Mouse (Mus musculus) urinary bladder, postnatal 36 days (tissue): ENCODE results near the gene Ash1l.
"Not testable (repeated sequence)": the region's sequence is repeated elsewhere in the genome, so short reads cannot be mapped to it uniquely, and the experiment has no call there.

ENCODE experiments used
- DNase-seq, 2 experiments: peaks; one replicate each; pipeline ENCODE4 v3.0.0; 2022; ENCODE audit warnings: low spot score in 2 of 2, mixed read lengths in 1 of 2

The Ash1l gene

DNA sequence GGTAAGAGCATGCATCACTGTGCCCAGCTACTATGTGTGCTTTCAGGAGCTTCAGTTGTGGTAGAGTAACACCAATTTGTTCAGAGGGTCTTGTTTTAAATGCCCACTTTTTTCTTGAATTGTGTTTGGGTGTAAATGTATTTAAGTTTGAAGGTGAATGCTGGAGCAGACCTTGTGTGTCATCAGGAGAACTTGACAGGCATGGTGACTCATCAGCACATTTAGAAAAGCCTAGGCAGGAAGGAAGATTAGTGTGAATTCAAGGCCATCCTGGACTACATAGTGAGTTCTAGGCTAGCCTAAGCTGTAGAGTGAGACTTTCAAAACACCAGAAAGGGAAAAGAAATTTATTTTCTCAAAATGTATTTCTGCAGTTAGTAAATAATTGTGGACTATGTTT lies 3.3 kb downstream of the Ash1l start:
- DNase-seq, result no peak

DNA sequence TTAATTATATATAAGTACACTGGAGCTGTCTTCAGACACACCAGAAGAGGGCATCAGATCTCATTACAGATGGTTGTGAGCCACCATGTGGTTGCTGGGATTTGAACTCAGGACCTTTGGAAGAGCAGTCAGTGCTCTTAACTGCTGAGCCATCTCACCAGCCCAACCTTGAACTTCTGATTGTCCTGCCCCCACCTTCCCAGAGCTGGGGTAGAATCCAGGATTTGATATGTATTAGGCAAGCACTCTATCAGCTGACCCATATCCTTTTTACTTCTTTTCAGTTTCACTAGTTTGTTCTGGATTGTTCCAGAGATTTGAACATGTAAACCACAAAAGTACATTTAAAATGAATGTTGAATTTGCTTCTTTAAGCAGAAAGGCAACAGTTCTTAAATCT lies 12.8 kb downstream of the Ash1l start:
- DNase-seq, result not testable (repeated sequence)

DNA sequence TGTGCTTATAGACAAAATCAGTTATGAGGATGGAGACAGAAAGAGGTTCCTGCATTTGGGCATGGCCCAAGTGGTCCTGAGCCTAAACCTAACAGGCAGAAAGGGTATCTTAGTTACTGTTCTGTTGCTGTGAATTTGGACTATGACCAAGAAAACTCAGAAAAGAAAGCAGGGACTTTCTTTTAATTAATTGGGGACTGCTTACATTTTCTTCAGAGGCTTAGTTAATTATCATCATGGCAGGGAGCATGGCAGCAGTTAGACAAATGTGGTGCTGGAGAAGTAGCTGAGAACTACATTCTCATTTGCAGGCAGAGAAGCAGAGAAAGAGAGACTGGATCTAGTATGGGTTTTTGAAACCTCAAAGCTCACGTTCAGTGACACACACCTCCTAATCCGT lies 24.6 kb downstream of the Ash1l start:
- no peak for DNase-seq

DNA sequence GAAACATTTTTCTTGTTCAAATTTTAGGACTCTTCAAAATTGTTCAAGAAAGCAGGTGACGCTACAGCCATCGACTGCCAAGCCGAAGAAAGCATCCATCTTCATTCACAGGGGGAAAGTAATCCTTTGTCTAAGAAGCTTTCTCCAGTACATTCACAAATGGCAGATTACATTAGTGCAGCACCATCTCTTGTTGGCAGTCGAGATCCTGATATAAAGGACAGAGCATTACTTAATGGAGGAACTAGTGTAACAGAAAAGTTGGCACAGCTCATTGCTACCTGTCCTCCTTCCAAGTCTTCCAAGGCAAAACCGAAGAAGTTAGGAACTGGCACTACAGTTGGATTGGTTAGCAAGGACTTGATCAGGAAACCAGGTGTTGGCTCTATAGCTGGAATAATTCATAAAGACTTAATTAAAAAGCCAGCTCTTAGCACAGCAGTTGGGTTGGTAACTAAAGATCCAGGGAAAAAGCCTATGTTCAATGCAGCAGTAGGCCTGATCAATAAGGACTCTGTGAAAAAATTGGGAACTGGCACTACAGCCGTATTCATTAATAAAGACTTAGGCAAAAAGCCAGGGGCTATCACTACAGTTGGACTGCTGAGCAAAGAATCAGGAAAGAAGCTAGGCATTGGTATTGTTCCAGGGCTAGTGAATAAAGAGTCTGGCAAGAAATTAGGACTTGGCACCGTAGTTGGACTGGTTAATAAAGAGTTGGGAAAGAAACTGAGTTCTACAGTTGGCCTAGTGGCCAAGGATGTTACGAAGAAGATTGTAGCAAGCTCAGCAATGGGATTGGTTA lies 31.0 kb downstream of the Ash1l start:
- DNase-seq, result no peak

DNA sequence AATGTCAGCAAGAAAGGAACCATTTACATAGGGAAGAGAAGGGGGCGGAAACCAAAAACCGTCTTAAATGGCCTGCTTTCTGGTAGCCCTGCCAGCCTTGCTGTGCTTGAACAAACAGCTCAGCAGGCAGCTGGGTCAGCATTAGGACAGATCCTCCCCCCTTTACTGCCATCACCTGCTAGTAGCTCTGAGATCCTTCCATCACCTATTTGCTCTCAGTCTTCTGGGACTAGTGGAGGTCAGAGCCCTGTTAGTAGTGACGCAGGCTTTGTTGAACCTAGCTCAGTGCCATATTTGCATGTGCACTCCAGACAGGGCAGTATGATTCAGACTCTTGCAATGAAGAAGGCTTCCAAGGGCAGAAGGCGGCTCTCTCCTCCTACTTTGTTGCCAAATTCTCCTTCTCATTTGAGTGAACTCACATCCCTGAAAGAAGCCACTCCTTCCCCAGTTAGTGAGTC lies 33.5 kb downstream of the Ash1l start:
- DNase-seq, result peak in 1 of 2 experiments; percentile 22

DNA sequence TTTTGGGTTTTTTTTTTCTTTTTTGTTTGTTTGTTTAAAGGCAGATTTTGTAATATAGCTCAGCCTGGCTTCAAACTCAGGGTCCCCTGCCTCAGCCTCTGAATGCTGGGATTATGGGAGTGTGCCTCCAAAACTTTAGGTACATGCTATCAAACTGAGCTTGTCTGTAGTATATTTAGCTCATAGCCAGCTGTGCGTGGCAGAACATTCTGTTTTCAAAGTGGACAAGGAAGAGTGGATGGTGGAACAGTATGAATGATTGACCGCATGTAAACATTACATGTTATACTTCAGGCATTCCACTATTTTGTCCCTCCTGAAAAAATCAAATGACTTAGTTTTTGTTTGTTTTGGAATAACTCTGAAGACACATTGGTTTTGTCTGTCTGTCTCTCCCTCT lies 42.4 kb downstream of the Ash1l start:
- DNase-seq, result no peak

DNA sequence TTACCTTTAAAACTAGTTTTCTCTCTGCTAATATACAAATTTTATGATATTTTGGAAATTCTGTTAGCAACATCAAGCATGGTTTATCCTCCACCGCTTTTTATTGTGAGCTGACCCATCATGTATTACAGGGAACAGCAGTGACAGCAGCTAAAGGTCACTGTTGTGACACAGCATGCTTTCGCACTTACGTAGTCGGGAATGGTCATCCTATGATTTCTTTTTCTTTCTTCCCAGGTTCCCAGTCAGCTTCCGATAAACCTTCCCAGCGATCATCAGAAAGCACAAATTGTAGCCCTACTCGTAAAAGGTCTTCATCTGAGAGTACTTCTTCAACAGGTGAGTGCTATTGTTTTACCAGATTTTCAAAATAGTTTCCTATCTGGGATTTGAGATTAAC lies 51.1 kb downstream of the Ash1l start:
- DNase-seq, result no peak

DNA sequence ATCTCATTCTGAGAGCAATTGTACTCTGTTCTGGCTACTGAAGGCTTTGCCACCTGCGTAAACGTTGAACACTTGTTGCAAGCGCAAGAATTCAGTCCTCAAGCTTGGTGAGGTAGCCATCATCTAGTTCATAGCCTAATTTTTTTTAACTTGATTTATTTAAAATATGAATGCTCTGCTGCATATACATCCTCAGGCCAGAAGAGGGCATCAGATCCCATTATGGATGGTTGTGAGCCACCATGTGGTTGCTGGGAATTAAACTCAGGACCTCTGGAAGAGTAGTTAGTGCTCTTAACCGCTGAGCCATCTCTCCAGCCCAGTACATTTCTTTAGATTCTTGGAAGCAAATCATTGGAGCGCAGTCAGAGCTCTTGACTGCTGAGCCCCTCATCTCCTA lies 80.5 kb downstream of the Ash1l start:
- not testable (repeated sequence) for DNase-seq

DNA sequence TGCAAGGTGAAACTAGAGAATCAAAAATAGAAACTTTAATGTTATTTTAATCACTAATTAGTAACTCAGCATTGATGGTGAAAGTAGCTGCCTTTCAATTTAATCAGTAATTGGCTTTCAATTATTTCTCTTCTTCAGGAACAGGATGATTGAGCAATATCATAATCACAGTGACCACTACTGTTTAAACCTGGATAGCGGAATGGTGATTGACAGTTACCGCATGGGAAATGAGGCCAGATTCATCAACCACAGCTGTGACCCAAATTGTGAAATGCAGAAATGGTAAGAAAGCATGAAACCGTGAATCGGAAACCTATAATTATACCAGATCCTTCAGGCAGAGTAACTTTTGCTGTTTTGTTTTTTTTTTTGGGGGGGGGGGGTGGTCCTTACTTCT lies 92.9 kb downstream of the Ash1l start:
- no peak for DNase-seq

DNA sequence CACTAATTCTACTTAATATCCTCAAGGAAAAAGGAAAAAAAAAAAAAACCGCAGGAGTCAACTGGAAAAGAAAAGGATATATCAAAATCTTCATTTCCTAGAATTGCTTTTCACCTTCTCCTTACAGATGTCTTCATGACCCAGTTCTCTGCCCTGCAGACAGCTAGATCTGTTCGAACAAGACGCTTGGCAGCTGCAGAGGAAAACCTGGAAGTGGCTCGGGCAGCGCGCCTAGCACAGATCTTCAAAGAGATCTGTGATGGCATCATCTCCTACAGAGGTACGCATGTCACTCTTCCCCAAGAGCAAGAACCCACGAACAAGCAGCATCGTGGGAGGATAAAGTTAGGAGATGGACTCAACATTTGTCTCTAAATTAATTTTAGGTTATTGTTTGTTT lies 107.9 kb downstream of the Ash1l start:
- DNase-seq, result no peak

DNA sequence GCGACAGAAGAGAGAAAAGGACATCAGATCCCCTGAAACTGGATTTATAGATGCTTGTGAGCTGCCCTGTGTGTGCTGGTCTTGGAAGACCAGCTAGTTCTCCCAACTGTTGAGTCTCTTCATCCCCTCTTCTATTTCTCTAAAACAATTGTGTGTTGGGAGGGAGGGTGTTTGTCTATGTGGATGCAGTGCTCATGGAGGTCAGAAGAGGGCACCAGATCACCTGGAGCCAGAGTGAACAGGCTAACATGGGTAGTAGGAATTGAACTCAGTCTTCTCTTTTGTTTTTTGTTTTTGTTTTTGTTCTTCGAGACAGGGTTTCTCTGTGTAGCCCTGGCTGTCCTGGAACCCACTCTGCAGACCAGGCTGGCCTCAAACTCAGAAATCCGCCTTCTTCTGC lies 108.4 kb downstream of the Ash1l start:
- peak in 1 of 2 experiments; percentile 6 for DNase-seq

DNA sequence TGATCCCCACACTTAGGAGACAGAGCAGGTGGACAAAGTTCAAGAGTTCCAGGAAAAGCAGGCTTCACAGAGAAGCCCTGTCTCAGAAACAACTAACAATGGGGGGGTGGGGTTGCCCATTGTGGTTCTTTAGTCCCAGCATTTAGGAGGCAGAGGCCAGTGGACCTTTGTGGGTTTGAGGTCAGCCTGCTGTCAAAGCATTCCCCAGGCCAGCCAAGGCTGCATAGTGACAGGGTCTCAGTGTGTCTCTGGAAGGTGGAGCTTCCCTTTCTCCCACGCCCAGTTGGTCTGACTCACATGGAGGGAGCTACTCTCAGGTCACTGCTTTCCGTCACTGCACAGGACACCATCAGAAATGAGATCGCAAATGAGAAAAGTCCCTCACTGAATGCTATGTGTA lies 111.3 kb downstream of the Ash1l start:
- DNase-seq, result no peak

DNA sequence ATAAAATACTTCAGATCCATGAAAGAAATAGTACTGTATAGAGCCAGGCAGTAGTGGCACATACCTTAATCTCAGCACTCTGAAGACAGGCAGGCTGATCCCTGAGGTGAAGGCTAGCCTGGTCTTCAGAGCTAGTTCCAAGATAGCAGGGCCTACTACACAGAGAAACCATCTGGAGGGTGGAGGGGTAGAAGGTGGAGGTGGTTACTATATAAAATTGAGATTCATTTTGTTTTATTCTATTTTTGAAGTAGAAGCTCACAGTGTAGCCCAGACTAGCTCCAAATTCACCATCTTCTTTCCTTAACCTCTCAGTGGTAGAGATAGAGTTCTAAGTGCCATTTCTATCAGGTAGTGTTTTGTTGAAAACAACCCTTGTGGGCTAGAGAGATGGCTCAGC lies 116.8 kb downstream of the Ash1l start:
- DNase-seq, result no peak

DNA sequence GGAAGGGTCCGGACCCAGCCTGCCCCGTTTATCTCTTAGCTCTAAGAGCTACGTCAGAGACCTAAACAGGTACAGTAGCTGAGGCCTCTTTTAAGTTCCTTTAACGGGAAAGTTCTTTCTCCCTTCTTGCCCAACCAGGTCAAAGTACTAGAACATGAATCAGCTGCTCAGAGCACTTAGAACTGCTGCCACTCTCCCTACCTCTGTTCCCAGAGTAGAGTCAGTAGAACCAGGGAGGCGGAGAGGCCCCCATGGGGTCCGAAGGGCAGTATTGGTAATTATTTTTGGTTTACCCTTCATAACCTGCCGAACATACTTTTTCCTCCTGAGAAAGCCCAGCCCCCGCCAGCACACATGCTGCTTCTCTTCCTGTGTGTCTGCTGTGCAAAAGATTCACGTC lies 127.0 kb downstream of the Ash1l start:
- DNase-seq, result no peak

DNA sequence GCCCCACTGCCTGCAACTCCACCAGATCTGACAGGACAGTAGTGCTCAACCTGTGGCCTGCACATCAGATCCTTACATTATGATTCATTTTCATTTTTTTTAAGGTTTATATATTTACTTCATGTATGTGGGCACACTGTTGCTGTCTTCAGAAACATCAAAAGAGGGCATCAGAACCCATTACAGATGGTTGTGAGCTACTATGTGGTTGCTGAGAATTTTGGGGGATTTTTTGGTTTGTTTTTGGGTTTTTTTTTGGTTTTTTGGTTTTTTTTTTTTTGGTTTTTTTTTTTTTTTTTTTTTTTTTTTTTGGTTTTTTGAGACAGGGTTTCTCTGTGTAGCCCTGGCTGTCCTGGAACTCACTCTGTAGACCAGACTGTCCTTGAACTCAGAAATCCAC lies 131.9 kb downstream of the Ash1l start:
- not testable (repeated sequence) for DNase-seq

DNA sequence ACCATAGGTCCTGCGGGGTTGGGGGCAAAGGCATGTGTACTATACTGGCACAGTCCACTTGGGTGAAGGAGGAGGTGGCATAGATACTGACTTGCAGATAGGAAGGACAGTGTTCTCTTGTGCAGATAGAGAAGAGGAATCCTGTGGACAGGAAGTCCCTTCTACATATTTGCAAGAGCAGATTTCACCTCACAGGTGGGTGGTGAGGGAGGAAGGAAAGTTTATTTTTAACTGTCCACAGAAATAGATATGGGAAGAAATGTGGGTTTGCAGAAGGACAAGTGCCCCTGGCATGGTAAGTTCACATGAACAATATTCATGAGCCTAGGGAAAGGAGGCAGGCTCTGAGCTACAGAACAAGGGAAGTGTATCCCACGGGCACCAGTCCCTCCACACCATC lies 133.7 kb downstream of the Ash1l start:
- no peak for DNase-seq

DNA sequence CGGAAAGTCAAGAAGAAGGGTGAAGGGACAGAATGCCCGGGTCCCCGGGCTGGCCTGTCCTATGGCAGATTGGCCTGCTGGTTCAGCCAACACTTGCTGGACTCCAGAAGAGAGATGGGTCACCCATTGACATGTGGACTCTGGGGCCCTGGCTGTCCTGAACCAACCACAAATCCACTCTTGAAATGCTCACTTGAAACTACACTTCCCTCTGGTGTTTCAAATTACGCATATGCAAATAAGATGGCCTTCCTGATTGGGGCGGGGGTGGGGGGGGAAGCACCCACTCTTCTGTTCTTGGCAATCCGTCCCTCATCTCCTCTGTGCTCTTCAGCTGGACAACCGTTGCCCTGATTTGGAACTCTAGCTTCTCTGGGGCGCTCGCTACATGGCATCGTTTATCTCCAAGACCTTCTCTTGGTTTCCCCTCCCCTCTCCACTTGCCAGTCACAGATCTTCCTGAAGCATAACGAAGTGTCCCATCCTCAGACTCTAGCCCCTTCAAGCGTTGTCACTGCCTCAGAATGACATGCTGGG lies 134.3 kb downstream of the Ash1l start:
- no peak for DNase-seq

DNA sequence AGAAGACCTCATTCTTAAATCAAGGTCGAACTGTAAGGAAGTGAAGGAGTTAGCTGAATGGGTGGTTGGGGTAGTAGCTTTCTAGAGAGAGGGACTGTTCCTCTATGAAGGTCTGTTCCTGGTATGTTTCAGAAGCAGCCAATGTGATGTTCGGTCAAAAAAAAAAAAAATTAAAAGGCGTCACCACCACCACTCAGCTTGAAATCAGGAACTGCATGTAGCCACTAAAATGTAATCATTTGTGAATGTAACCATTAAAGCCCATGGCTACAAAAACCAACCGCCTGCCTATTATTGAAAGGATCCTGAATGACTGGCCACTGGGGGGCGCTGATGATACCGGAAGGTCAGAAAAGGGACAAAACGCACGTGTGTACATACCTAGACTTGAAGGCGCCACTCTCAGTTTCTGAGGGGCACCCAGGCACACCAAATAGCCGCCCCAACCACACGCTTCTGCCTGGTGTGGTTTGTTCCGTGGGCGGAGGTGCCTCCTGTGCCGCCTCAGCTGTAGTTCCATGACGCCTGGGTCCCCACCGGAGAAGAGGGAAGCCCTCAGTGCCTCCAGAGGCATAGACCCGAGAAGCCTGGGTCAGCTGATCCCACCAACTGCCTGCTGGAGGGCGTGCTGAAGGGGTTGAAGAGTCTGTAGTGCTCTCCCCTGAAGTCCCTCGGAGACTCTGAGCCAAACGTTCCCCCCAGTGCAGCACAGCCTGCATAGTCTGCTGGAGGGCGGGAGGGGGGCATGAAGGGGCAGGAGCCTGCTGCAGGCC lies 137.1 kb downstream of the Ash1l start:
- DNase-seq, result peak; percentile 81

DNA sequence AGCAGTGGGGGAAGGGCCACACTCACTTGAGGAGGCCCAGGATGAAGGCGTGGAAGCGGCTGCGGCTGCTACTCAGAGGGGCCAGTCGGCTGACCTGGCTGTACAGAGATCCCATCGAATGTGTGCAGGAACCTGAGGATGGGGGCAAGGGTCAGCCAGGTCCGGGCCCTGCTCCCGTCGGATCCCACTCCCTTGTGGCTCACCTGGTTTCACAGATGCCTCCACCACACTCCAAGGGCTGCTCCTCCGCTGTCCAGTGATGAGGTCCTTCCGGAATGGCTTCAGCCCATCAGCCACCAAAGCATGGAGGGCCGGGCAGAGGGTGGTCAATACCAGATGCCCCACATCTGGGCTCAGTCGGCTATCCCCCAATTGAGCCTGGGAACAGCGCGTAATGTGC lies 138.6 kb downstream of the Ash1l start:
- DNase-seq, result no peak

DNA sequence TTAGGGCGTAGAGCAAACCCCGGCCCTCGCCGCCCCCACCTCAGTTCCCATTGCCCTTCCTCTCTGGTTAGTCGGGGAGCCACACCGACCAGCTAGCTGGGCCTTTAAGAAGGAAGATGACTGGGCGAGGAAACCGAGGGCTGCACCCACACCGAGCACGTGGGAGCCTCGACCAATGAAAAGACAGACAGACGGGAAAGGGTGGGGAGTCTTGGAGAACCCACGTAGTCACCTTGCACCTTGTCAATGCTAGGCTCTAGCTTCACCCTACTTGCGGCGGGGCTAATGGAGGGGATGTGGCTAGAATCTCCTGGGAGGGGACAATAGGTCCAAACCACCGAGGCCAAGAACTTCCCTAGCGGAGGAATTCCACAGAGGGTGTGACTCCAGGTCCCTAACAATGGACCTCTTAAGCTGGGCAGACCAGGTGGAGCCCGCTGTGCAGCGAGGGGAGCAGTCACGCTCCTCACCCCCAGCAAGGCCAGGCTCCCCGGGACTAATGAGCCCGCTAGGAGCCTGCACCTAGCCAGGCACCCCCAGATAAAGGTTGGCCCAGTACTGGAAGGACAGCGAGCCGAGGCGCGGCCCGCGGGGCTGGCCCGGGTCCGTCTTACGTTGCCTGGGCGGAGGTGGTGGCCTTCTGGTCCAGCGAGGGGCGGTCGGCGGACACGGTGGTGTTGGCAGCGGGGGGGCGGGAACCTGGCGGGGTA lies 139.6 kb downstream of the Ash1l start:
- peak; percentile 79 to 88 for DNase-seq

DNA sequence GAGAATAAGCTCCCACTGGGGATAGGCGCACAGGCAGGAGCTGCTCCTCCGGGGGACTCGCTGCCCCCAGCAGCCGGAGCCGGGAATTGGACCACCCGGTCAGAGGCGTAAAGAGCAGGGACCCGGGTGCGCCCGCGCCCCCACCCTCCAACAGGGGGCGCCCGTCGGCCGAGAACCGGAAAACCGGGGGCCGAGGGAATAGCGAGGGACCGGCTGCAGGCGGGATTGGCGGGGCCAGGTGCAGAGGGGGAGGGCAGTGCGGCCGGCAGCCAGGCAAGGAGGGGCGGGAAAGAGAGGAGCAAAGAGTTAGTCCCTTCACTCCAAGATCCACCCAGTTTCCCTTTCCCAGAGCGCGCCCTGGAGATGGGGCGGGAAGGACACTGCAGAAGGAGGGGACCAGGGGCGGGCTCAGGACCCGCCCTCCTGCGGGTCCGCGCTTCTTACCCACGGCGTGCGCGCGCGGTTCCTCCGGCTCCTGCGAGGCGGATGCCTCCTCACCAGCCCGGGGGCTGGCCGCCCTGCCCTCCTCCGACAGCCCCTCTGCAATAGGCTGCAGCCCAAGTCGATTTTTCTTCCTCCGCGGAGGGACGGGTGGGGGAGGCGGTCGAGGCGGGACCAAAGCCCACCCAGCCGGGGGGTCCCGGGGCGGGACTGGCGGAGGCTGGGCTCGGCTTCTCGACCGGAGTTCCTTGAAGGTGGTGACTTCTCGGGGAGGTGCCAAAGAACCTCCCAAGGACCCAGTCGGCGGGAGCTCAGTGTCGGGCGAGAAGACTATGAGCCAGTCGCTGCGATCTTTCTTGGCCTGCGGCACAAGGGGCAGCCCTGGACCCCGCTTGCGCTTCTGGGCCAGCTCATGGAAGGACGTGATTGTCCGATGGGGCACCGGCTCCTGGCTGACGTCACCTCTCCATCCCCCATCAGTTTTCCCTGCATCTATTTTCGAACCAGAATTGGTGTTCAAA lies 140.6 kb downstream of the Ash1l start:
- DNase-seq, result peak; percentile 82
